Mouse (Mus musculus) heart, embryonic 11.5 days (tissue): Measurements from ENCODE around the gene Tbc1d10c. TPM values are rescaled to one million over a fixed set of nuclear protein-coding genes. Genes with fewer than 3 reads are reported as not detected.

Source experiments
- ATAC-seq: fragments of 200-750 bp; cut with Nextera tagmentation; replicated peaks from 2 replicates; pipeline ENCODE4 v1.8.0; 2017; ENCODE audit warnings: moderate library complexity; ENCODE audit not compliant: insufficient number of reproducible peaks, low FRiP score, low TSS enrichment
- H3K27ac ChIP-seq: fragments of 300-500 bp; sonication (generic); 2 replicates; pipeline ENCODE4 v1.5.1; 2014; ENCODE audit warnings: mild to moderate bottlenecking, low read depth, low read length
- H3K27me3 ChIP-seq: fragments of 300-500 bp; sonication (generic); 2 replicates; pipeline ENCODE4 v1.6.1; 2014; ENCODE audit warnings: mild to moderate bottlenecking, low read length, mixed read lengths; ENCODE audit not compliant: control insufficient read depth, insufficient read depth
- H3K36me3 ChIP-seq: fragments of 300-500 bp; sonication (generic); 2 replicates; pipeline ENCODE4 v1.6.1; 2014; ENCODE audit warnings: mild to moderate bottlenecking, low read length, moderate library complexity, mixed read lengths; ENCODE audit not compliant: control insufficient read depth, insufficient read depth
- H3K4me1 ChIP-seq: fragments of 300-500 bp; sonication (generic); 2 replicates; pipeline ENCODE4 v1.6.1; 2014; ENCODE audit warnings: low read length; ENCODE audit not compliant: control insufficient read depth, insufficient read depth
- H3K4me2 ChIP-seq: fragments of 300-500 bp; sonication (generic); 2 replicates; pipeline ENCODE4 v1.6.1; 2014; ENCODE audit warnings: mild to moderate bottlenecking, moderate library complexity
- H3K4me3 ChIP-seq: fragments of 300-500 bp; sonication (generic); 2 replicates; pipeline ENCODE4 v1.5.1; 2014; ENCODE audit warnings: low read depth, low read length
- H3K9ac ChIP-seq: fragments of 300-500 bp; sonication (generic); 2 replicates; pipeline ENCODE4 v1.6.1; 2014; ENCODE audit warnings: mild to moderate bottlenecking, low read depth, low read length, moderate library complexity
- H3K9me3 ChIP-seq: fragments of 300-500 bp; sonication (generic); replicated peaks from 2 replicates; pipeline ENCODE4 v1.6.1; 2016; ENCODE audit warnings: low read length; ENCODE audit not compliant: control insufficient read depth
- WGBS: fragments of 180-500 bp; shearing (Covaris S2); extraction: QIAGEN DNeasy Blood & Tissue Kit; methylation state at CpG from one replicate; pipeline ENCODE4 v1.1.7; 2014; ENCODE audit not compliant: insufficient replicate concordance; 5-methylcytosine and 5-hydroxymethylcytosine counted together
- polyA plus RNA-seq: library from polyadenylated mRNA; unstranded; fragments of >200 nt; fragmentation: Nextera tagmentation; extraction: Ambion mirVana; gene quantifications from 2 replicates; pipeline ENCODE4 v1.2.1, GENCODE M21; 2014

Gene Tbc1d10c
- polyA plus RNA-seq, 1 experiment from 2014 or later, result 1.0 TPM

DNA sequence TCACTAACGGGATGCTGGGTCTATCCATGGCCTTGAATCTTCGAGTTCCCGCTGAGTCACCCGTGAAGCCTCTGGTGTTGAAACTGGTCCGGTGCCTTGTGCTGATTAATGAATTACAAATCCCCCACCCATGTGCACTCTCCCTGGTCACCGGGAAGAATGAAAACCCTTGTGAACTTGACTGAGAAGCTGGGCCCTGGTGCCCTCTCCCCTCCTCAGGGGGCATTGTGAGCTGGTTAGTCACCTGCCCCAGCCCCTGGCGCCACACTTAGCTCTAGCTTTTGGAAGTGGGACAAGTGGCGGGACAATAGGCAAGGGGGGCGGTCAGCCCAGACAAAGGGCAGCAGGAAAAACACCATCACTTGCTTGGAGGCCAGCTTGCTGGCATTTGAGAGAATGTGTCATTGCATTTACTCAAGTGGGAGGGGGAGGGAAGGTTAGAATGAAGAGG, 22.5 kb upstream of the Tbc1d10c start:
- Histone ChIP-seq H3K9me3 (no peaks in the 10 kb centered on the region), H3K4me1 (peaks cover 35% of the 10 kb centered on the region), H3K36me3 (no peaks in the 10 kb centered on the region), H3K4me2 (peak overlapping the region; percentile 100), H3K27me3 (peaks cover 69% of the 10 kb centered on the region), H3K9ac (no peak overlapping the region; the same call in 1 of the 2 replicates), H3K27ac (no peak overlapping the region), H3K4me3 (peak overlapping the region; percentile 67; the same call in 1 of the 2 replicates)
- 6% methylated on average over 9 of the region's 9 CpGs for WGBS
- ATAC-seq, result no peak

DNA sequence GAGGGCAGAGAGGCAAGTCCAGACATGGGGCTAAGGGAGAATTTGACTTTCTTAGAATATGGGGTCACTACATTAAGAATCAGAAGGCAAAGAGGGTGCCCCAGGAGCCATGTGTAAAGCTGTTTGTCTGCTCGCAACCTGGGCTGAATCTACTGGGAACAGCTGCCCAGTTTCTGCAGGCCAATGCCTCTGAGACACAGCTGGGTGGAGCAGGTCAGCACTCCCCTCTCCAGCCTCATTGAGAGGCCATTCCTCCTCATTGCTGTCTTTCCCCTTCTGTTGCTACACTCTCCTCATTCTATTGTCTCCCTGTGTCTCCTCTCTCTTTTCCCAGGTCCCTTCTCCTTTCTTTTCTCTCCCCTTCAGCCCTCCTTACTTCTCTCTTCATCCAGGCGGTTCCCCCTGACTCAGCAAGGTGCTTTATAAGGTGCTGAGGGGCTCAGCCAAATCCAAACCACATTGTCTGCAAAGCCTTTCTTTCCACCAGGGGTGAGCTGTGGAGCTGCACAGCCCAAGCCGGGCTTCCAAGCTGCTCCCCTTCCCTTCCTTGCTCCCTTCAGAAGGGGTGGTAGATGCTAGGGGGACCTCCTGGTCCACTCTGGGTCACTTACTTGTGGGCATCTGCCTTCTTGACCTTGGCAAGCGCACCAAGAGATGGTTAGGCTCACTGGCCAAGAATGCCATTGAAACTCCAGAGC, 21.0 kb upstream of the Tbc1d10c start:
- Histone ChIP-seq H3K4me1 (peaks cover 34% of the 10 kb centered on the region), H3K9me3 (no peaks in the 10 kb centered on the region), H3K27ac (no peak overlapping the region), H3K27me3 (peaks cover 62% of the 10 kb centered on the region), H3K36me3 (no peaks in the 10 kb centered on the region), H3K9ac (no peak overlapping the region), H3K4me3 (no peak overlapping the region), H3K4me2 (no peak overlapping the region)
- no peak for ATAC-seq
- WGBS, result 27% methylated on average over 4 of the region's 4 CpGs

DNA sequence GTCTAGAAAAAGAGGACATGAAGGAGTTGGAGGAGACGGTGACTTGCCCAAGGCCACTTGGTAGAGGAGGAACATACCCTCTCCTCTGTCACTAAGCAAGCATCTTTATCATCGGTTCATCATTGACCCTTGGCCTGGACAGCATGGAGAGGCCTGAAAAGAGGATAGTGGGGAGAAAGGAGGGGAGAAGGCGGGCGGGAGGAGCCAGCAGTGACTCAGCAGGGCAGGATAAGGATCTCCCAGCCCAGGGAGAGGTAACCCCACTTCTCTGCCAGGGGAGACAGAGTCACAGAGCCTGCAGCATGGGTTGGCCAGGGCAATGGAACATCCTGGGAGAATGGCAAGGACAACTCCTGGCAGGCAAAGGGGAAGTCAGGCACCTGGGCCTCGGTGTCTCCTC, 17.5 kb upstream of the Tbc1d10c start:
- Histone ChIP-seq H3K27ac (no peak overlapping the region), H3K4me1 (peaks cover 12% of the 10 kb centered on the region), H3K27me3 (peaks cover 37% of the 10 kb centered on the region), H3K9me3 (no peaks in the 10 kb centered on the region), H3K9ac (no peak overlapping the region), H3K4me3 (no peak overlapping the region), H3K36me3 (no peaks in the 10 kb centered on the region), H3K4me2 (no peak overlapping the region)
- 69% methylated on average over 5 of the region's 5 CpGs for WGBS
- ATAC-seq, result no peak

DNA sequence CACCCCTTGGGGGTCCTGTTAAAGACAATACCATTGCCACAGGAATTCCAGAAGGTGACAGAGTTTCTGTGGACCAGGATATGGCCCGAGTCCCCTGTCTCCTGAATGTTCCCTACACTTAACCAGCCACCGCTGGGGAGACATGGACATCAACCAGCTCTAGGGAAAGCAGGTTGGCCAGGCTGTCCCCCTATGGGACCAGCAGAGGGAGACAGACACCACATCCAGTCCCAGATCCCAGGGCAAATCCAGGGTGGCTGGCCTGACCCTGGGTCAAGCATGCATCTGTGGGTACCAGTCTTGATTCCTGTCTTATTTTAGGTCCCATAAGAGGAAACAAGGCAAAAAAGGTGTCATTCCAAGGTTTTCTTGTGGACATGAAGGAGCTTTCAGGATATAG, 15.9 kb upstream of the Tbc1d10c start:
- Histone ChIP-seq H3K9ac (no peak overlapping the region), H3K4me1 (peaks cover 6% of the 10 kb centered on the region), H3K27ac (no peak overlapping the region), H3K4me2 (no peak overlapping the region), H3K36me3 (no peaks in the 10 kb centered on the region), H3K27me3 (peaks cover 24% of the 10 kb centered on the region), H3K4me3 (no peak overlapping the region), H3K9me3 (no peaks in the 10 kb centered on the region)
- 0% methylated on average over 2 of the region's 2 CpGs for WGBS
- ATAC-seq, result no peak; the same call in 1 of the 2 replicates

DNA sequence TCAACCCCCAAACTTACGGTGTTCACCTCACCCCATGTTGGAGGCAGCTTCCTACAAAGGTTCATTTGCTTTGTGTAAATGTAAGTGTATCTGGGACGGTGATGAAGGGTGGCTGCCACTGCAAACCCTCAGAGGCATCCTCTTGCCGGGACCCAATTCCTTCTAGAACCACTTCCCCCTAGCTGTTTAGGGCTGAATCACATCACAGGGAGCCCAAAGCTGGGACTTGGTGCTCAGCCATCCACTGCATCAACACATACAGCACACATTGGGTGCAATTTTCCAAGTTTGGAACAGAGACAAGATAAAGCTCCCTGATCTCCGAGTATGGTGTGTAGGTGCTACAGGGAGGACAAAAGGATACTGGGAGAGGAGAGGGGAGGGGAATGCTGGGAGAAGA, 13.8 kb upstream of the Tbc1d10c start:
- Histone ChIP-seq H3K4me1 (peaks cover 19% of the 10 kb centered on the region), H3K9me3 (no peaks in the 10 kb centered on the region), H3K36me3 (no peaks in the 10 kb centered on the region), H3K4me3 (no peak overlapping the region), H3K9ac (no peak overlapping the region), H3K4me2 (no peak overlapping the region), H3K27ac (no peak overlapping the region), H3K27me3 (peaks cover 10% of the 10 kb centered on the region)
- 50% methylated on average over 4 of the region's 4 CpGs for WGBS
- no peak for ATAC-seq

DNA sequence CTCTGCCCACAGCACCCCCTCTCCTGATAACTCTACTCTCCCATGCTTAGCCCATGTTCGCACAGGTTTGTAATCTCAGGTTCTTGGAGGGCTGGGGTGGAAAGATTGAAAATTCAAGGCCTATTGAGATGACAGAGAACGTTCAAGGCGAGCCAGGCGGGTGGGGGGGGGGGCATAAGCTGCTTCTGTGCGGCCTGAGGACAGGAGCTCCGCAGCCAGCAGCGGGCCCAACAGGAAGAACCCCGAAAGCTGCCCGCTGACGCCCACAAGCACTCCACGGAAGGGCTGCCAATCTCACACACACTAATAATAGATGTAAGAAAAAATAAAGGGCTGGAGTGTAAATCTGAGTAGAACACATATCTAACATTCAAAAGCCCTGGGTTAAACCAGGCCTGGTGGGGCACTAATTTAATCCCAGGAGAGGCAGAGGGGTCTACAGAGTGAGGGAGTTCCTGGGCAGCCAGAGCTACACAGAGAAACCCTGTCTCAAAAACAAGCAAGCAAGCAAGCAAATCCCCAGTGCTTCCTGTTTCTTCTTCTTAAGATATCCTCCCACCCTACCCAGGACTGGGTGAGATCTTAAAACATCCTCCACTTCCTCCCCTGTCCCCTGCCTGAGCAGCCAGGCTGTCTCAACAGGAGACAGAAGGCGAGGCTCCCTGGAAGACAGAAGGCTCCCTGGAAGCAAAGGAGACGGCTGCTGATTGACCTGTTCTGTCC, 12.7 kb upstream of the Tbc1d10c start:
- Histone ChIP-seq H3K4me1 (peaks cover 19% of the 10 kb centered on the region), H3K36me3 (peaks cover 5% of the 10 kb centered on the region; the same call in 1 of the 2 replicates), H3K27ac (peak overlapping the region; percentile 12; the same call in 1 of the 2 replicates), H3K4me2 (no peak overlapping the region), H3K9me3 (no peaks in the 10 kb centered on the region), H3K4me3 (no peak overlapping the region), H3K27me3 (peaks cover 9% of the 10 kb centered on the region), H3K9ac (no peak overlapping the region)
- 63% methylated on average over 13 of the region's 13 CpGs for WGBS
- no peak for ATAC-seq

DNA sequence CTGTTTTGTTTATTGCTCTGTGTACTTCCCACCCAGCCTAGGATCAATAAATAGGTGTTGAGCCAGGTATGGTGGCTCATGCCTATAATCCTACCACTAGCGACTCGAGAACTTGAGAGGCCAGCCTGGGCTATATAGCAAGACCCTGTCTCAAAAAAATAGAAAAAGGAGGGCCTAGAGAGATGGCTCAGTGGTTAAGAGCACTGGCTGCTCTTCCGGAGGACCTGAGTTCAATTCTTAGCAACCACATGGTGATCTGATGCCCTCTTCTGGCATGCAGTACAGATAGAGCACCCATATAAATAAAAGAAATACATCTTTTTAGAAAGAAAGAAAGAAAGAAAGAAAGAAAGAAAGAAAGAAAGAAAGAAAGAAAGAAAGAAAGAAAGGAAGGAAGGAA, 12.1 kb upstream of the Tbc1d10c start:
- 0 out of 2 replicates have a peak overlapping the region, but pooled peaks have one; percentile 22 for H3K9ac ChIP-seq
- H3K9me3 ChIP-seq, result no peaks in the 10 kb centered on the region
- WGBS, result 60% methylated on average over 3 of the region's 3 CpGs
- no peak overlapping the region for H3K27ac ChIP-seq
- ATAC-seq, result no peak
- peaks cover 6% of the 10 kb centered on the region for H3K27me3 ChIP-seq
- H3K36me3 ChIP-seq, result peaks cover 6% of the 10 kb centered on the region; the same call in 1 of the 2 replicates
- H3K4me3 ChIP-seq, result no peak overlapping the region
- peaks cover 19% of the 10 kb centered on the region for H3K4me1 ChIP-seq
- no peak overlapping the region for H3K4me2 ChIP-seq

DNA sequence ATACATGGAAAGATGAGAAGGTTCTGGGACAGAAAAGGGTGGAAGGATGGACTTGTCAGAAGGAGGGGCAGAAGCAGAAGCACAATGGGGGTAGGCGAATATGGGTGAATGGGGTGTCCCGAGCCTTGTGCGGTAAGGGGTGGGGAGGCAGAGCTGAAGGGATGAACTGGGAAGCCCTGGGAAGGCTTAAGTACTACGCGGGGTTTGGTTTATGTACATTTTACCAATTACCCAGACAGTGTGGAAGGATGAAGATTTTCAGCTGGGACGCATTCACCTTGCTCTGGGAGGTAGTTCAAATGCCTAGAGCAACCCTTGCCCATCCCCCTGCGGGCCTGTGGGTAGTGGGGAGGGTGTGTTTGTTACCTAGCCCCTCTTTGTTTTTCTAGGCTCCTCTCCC, 11.1 kb upstream of the Tbc1d10c start:
- peaks cover 6% of the 10 kb centered on the region for H3K27me3 ChIP-seq
- no peaks in the 10 kb centered on the region for H3K9me3 ChIP-seq
- peak overlapping the region; percentile 80 for H3K4me2 ChIP-seq
- H3K27ac ChIP-seq, result no peak overlapping the region
- WGBS, result 28% methylated on average over 7 of the region's 7 CpGs
- peak overlapping the region; percentile 71 for H3K4me3 ChIP-seq
- ATAC-seq, result no peak
- peaks cover 8% of the 10 kb centered on the region for H3K36me3 ChIP-seq
- H3K9ac ChIP-seq, result peak overlapping the region; percentile 82
- H3K4me1 ChIP-seq, result peaks cover 19% of the 10 kb centered on the region
